Mouse (Mus musculus): ENCODE measurements around the gene Atp6v1e2. TPM values are rescaled to one million over a fixed set of nuclear protein-coding genes. Genes with fewer than 3 reads are reported as not detected.

Atp6v1e2 gene
- polyA plus RNA-seq, 1 experiment = not detected

DNA sequence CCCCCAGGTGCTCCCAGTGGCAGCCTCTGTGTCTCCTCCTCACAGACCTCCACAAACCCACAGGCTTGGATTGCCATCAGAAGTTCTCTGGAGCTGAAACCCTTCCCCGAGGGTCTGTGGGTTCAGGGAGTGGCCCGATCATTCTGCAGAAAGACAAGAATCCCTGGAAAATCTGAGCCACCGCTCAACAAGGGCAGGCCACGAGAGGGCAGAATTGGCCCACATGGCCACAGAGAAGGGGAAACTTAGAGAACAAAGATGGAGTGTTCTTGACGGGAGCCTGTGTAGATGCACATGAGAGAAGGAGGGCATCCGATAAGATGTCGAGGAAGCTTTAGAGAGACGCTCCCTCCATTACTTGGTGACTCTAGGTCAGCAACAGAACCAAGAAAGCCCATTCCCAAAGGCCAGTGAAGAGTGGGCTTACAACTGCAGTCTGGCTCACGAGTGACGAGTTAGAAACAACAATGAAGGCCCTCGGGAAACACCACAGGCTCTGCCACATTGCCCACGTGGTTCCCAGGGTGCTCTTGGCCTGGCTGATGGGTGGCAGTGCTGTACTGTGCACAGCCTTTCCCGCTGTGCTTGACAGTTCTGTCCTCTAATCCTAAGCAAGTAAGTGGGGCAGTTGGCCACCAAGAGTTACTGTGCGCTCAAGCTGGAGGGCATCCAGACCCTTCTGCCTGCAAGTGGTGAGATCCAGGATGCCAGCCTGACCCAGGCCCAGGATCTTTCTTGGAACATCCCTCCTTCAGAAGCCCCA is 37.8 kb downstream of the Atp6v1e2 start:
- Histone ChIP-seq H3K27me3 (replicated peaks; ENCODE audit: control insufficient read depth, insufficient read depth, low read length) (no peaks in the 10 kb centered on the region), H3K4me3 (ENCODE audit: insufficient read depth, low read depth, low read length) (no peak overlapping the region), H3K27ac (ENCODE audit: insufficient read depth, low read depth, low read length) (no peak overlapping the region), H3K4me1 (ENCODE audit: control insufficient read depth, insufficient read depth, low read length) (no peaks in the 10 kb centered on the region; the same call in 1 of the 2 replicates), H3K36me3 (ENCODE audit: control insufficient read depth, insufficient read depth, low read length) (no peaks in the 10 kb centered on the region)
- no peak for DNase-seq
- TF ChIP-seq POLR2A (IDR thresholded peaks at IDR 0.05; ENCODE audit: low read depth, low read length) = no peak
- TF ChIP-seq CTCF (conservative IDR thresholded peaks at IDR 0.05; ENCODE audit: insufficient read depth, insufficient read length, low read depth, low read length) = peak; percentile 58
- WGBS = 65% methylated on average over 14 of the region's 14 CpGs

DNA sequence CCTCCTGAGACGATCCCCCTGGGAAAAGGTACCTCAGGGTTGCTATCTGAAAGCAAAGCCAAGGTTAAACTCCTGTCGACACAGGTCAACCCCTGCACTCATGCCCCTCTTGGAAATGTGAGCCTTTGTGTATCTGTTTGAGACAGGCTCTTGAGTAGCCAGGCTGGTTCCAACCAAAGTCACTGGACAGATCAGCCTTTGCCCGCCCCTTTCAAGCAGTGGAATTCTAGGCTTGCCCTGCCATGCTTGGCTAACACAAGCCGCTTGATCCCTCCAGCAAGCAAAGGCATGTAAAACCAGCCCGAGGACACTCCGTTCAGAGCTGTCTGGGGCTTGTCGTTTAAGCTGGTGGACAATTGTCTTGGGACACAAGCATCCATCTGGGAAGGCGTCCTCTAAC is 39.4 kb downstream of the Atp6v1e2 start:
- no peak for TF ChIP-seq CTCF (conservative IDR thresholded peaks at IDR 0.05; ENCODE audit: insufficient read depth, insufficient read length, low read depth, low read length)
- TF ChIP-seq POLR2A (IDR thresholded peaks at IDR 0.05; ENCODE audit: low read depth, low read length) = no peak
- no peaks in the 10 kb centered on the region; the same call in 1 of the 2 replicates for H3K4me1 ChIP-seq (ENCODE audit: control insufficient read depth, insufficient read depth, low read length)
- WGBS = 51% methylated on average over 8 of the region's 8 CpGs
- H3K4me3 ChIP-seq (ENCODE audit: insufficient read depth, low read depth, low read length) = no peak overlapping the region
- H3K36me3 ChIP-seq (ENCODE audit: control insufficient read depth, insufficient read depth, low read length) = no peaks in the 10 kb centered on the region
- no peak for DNase-seq
- no peak overlapping the region for H3K27ac ChIP-seq (ENCODE audit: insufficient read depth, low read depth, low read length)
- no peaks in the 10 kb centered on the region for H3K27me3 ChIP-seq (replicated peaks; ENCODE audit: control insufficient read depth, insufficient read depth, low read length)

DNA sequence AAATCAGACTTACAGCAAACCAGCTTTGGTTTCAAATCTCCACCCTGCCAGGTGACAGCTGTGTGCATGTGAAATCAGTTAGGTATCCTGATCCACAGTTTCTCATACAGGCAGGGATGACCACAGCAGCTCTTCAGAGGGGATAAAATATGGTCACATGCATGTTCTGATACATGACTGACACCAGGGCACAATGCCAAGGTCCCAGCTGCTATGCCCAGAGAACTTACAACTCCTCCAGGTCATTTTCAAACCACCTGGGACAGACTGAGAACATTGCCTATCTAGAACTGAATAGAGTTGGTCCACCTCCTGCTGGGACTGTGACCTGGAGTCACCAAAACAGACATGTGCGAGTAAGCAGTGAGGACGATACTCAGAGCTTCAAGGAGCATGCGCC is 40.6 kb downstream of the Atp6v1e2 start:
- TF ChIP-seq CTCF (conservative IDR thresholded peaks at IDR 0.05; ENCODE audit: insufficient read depth, insufficient read length, low read depth, low read length) (no peak), POLR2A (IDR thresholded peaks at IDR 0.05; ENCODE audit: low read depth, low read length) (no peak)
- 87% methylated on average over 3 of the region's 3 CpGs for WGBS

DNA sequence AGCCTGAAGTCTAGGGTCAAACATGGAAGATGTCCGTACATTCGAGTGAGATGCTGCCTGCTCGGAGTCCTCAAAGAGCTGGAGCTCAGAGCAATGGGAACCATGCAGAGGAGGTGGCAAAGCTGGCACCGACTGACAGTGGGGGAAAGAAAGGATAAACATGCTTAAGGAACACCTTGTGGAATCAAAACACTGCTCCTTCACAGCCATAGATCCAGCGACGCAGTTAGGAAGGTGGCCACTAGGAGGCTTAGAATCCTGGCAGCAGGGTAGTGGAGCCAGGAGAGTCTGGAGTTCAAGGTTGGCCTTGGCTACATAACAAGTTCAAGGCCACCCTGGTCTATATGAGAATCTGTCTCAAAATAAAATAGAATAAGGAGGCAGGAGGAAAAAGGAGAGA is 41.1 kb downstream of the Atp6v1e2 start:
- H3K4me1 ChIP-seq (ENCODE audit: control insufficient read depth, insufficient read depth, low read length) = no peaks in the 10 kb centered on the region; the same call in 1 of the 2 replicates
- no peaks in the 10 kb centered on the region for H3K27me3 ChIP-seq (replicated peaks; ENCODE audit: control insufficient read depth, insufficient read depth, low read length)
- no peak for DNase-seq
- H3K36me3 ChIP-seq (ENCODE audit: control insufficient read depth, insufficient read depth, low read length) = no peaks in the 10 kb centered on the region
- no peak overlapping the region for H3K4me3 ChIP-seq (ENCODE audit: insufficient read depth, low read depth, low read length)
- no peak for TF ChIP-seq CTCF (conservative IDR thresholded peaks at IDR 0.05; ENCODE audit: insufficient read depth, insufficient read length, low read depth, low read length)
- TF ChIP-seq POLR2A (IDR thresholded peaks at IDR 0.05; ENCODE audit: low read depth, low read length) = no peak
- WGBS = 21% methylated on average over 6 of the region's 6 CpGs
- no peak overlapping the region for H3K27ac ChIP-seq (ENCODE audit: insufficient read depth, low read depth, low read length)

More for the DNA sequence above, 40.6 kb downstream of the Atp6v1e2 start:
- H3K27me3 ChIP-seq (replicated peaks; ENCODE audit: control insufficient read depth, insufficient read depth, low read length) = no peaks in the 10 kb centered on the region
- DNase-seq = no peak
- no peak overlapping the region for H3K4me3 ChIP-seq (ENCODE audit: insufficient read depth, low read depth, low read length)
- H3K27ac ChIP-seq (ENCODE audit: insufficient read depth, low read depth, low read length) = no peak overlapping the region
- no peaks in the 10 kb centered on the region; the same call in 1 of the 2 replicates for H3K4me1 ChIP-seq (ENCODE audit: control insufficient read depth, insufficient read depth, low read length)
- H3K36me3 ChIP-seq (ENCODE audit: control insufficient read depth, insufficient read depth, low read length) = no peaks in the 10 kb centered on the region

DNA sequence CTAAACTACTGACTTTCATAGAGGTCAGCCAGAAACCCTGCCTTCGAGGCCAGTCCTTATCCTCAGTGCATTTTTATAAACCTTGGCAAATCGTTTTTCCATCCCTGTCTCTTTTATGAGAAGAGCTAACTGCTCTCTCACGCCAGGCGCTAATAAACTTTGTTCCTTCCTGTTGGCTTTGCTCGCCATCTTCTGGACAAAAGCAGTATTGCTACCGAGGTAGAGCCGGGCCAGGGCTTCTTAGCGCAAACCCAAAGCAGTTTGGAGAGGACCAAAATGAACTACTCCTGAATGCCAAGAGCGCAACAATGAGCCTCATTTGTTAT is 41.6 kb downstream of the Atp6v1e2 start:
- 3% methylated on average over 9 of the region's 9 CpGs for WGBS
- peak; percentile 84 for DNase-seq
- TF ChIP-seq CTCF (conservative IDR thresholded peaks at IDR 0.05; ENCODE audit: insufficient read depth, insufficient read length, low read depth, low read length) (peak; percentile 90), POLR2A (IDR thresholded peaks at IDR 0.05; ENCODE audit: low read depth, low read length) (no peak)
- Histone ChIP-seq H3K36me3 (ENCODE audit: control insufficient read depth, insufficient read depth, low read length) (no peaks in the 10 kb centered on the region), H3K27ac (ENCODE audit: insufficient read depth, low read depth, low read length) (no peak overlapping the region), H3K4me1 (ENCODE audit: control insufficient read depth, insufficient read depth, low read length) (no peaks in the 10 kb centered on the region; the same call in 1 of the 2 replicates), H3K4me3 (ENCODE audit: insufficient read depth, low read depth, low read length) (no peak overlapping the region), H3K27me3 (replicated peaks; ENCODE audit: control insufficient read depth, insufficient read depth, low read length) (no peaks in the 10 kb centered on the region)

DNA sequence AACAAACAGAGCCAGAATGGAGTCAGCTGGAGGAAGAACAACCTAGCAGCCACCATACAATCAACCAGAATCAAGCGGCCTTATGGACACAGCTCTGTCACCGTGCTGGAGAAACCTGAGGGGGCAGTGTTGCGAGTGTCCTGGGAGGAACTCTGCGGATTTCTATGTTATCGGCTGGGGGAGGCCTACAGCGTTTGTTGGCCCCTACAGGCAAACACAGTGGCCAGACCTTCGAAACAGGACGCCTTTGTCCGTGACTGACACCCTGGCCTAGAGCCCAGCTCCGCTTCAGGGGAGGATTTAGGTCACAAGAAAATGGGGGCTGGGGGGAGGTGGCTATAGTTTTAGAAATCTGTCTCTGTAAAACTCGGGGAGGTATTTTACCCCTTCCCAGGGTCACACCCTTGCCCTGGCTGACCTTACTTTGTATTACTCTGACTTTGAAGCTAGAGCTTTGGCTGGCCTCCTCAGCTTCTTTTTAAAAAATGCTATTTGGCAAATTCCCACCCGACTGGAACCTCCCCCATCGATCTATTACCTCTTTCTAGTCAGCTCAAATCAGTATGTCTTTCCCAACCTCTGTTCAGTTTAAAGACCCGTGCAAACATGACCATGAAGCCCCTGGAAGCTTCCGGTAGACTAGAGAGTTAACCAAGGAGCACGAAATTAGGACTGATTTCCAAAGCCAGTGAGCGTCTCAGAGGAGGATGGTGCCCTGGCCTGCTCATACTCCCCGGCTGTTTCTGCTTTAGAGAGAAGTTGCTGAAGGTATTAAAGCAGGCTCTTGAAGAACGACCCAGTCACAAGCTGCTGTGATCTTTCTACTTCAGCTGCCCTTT is 42.2 kb downstream of the Atp6v1e2 start:
- TF ChIP-seq CTCF (conservative IDR thresholded peaks at IDR 0.05; ENCODE audit: insufficient read depth, insufficient read length, low read depth, low read length) = peak; percentile 40
- TF ChIP-seq POLR2A (IDR thresholded peaks at IDR 0.05; ENCODE audit: low read depth, low read length) = no peak
- Histone ChIP-seq H3K4me3 (ENCODE audit: insufficient read depth, low read depth, low read length) (no peak overlapping the region), H3K27ac (ENCODE audit: insufficient read depth, low read depth, low read length) (no peak overlapping the region), H3K27me3 (replicated peaks; ENCODE audit: control insufficient read depth, insufficient read depth, low read length) (no peaks in the 10 kb centered on the region), H3K4me1 (ENCODE audit: control insufficient read depth, insufficient read depth, low read length) (no peaks in the 10 kb centered on the region; the same call in 1 of the 2 replicates), H3K36me3 (ENCODE audit: control insufficient read depth, insufficient read depth, low read length) (no peaks in the 10 kb centered on the region)
- DNase-seq = peak; percentile 18
- WGBS = 25% methylated on average over 19 of the region's 19 CpGs

DNA sequence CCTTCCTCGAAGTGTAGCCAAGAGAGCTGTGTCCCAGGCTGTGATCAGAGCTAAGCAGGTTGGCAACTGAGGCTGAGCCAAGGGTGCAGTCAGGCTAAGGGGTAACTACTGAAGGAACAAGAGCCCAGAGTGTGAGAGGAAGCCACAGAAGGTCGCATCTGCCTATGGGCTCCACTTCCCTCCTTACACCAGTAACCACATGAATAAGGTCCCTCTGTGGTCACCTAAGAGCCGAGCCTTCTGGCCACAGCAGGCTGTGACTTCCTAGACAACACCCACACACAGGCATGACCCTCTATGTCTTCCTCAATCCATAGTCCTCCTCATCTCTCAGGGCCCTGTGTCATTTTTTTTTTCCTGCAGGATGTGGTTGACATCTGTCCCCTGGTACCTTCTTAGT is 43.5 kb downstream of the Atp6v1e2 start:
- DNase-seq = no peak
- TF ChIP-seq POLR2A (IDR thresholded peaks at IDR 0.05; ENCODE audit: low read depth, low read length) (no peak), CTCF (conservative IDR thresholded peaks at IDR 0.05; ENCODE audit: insufficient read depth, insufficient read length, low read depth, low read length) (no peak)
- WGBS = 70% methylated on average over 3 of the region's 3 CpGs
- Histone ChIP-seq H3K4me1 (ENCODE audit: control insufficient read depth, insufficient read depth, low read length) (no peaks in the 10 kb centered on the region; the same call in 1 of the 2 replicates), H3K4me3 (ENCODE audit: insufficient read depth, low read depth, low read length) (no peak overlapping the region), H3K27ac (ENCODE audit: insufficient read depth, low read depth, low read length) (no peak overlapping the region), H3K36me3 (ENCODE audit: control insufficient read depth, insufficient read depth, low read length) (no peaks in the 10 kb centered on the region), H3K27me3 (replicated peaks; ENCODE audit: control insufficient read depth, insufficient read depth, low read length) (no peaks in the 10 kb centered on the region)
